Comparison of ENCODE assay signal across 15 mouse cellular contexts in genomic region chr14:66473251-66473550, GRCm38 (mm10).
A peak's percentile ranks its signal among the peaks of the same experiment; 100 is the strongest.
DNase-seq lines count a peak whose midpoint lies in the region; ATAC-seq and TF ChIP-seq lines count a peak whose summit lies in the region.
"Had no signal": no experiment of that assay in that cellular context is flagged by ENCODE, and none has a peak within 500 bp of the region (broad histone marks: within the 10 kb centered on the region; RNA-seq: fewer than 3 reads in every experiment).

No protein-coding gene starts in this region.

- 9% methylated on average over 1 of the region's 1 CpGs for WGBS in embryonic facial prominence, embryonic 13.5 days
- WGBS in hindbrain, embryonic 16.5 days, result 24% methylated on average over 1 of the region's 1 CpGs
- WGBS in olfactory bulb, adult 2 months, result 17% methylated on average over 1 of the region's 1 CpGs
- WGBS in cerebellum, adult 2 months, result 8% methylated on average over 1 of the region's 1 CpGs

- H3K4me2 ChIP-seq in embryonic facial prominence, embryonic 13.5 days, result no peak overlapping the region
- H3K4me2 ChIP-seq in hindbrain, embryonic 16.5 days (ENCODE audit: low read length), result no peak overlapping the region
- H3K4me2 ChIP-seq: forebrain, embryonic 15.5 days had no signal

- no peak overlapping the region for H3K4me3 ChIP-seq in left cerebral cortex, adult 2 months
- H3K4me3 ChIP-seq in embryonic facial prominence, embryonic 13.5 days, result no peak overlapping the region
- H3K4me3 ChIP-seq in hindbrain, embryonic 16.5 days (ENCODE audit: low read length), result no peak overlapping the region
- no peak overlapping the region for H3K4me3 ChIP-seq in olfactory bulb, adult 2 months (ENCODE audit: insufficient read depth, low read depth, low read length)
- H3K4me3 ChIP-seq in cerebellum, adult 2 months (replicated peaks; ENCODE audit: insufficient read depth, low read depth, low read length), result no peak overlapping the region
- H3K4me3 ChIP-seq: forebrain, embryonic 15.5 days; heart, embryonic 10.5 days had no signal

- intact Hi-C loops in left cerebral cortex, adult 2 months (cut with DNase I), result no loop called here
- intact Hi-C loops in gastrocnemius, postnatal 36 days (cut with DNase I), result no loop called here

- no peak for DNase-seq in left cerebral cortex, adult 2 months (ENCODE audit: extremely low spot score in 1 of 2, low spot score in 2 of 2)
- DNase-seq in left cerebral cortex, adult 18-20 months (ENCODE audit: low spot score in 2 of 2), result no peak
- DNase-seq in gastrocnemius, postnatal 36 days, result no peak
- no peak for DNase-seq in layer of hippocampus, adult 8-10 months (ENCODE audit: low spot score in 2 of 2)
- DNase-seq in cerebellum, adult 2 months, result no peak
- DNase-seq: cerebellum, adult 11-12 months; kidney, adult 8-10 months; lung, postnatal 10 days had no signal

- H3K9me3 ChIP-seq in embryonic facial prominence, embryonic 13.5 days, result no peaks in the 10 kb centered on the region
- no peaks in the 10 kb centered on the region for H3K9me3 ChIP-seq in hindbrain, embryonic 16.5 days (ENCODE audit: control insufficient read depth, low read length)
- H3K9me3 ChIP-seq: forebrain, embryonic 15.5 days; G1E; heart, embryonic 10.5 days had no signal

- TF ChIP-seq CTCF in left cerebral cortex, adult 2 months (IDR thresholded peaks at IDR 0.05), result no peak
- TF ChIP-seq CTCF in olfactory bulb, adult 2 months (IDR thresholded peaks at IDR 0.05; ENCODE audit: insufficient read depth, low read depth, low read length), result no peak
- no peak for TF ChIP-seq CTCF in cerebellum, adult 2 months (IDR thresholded peaks at IDR 0.05; ENCODE audit: borderline replicate concordance, insufficient read depth, low read depth, low read length)

- H3K9ac ChIP-seq in embryonic facial prominence, embryonic 13.5 days, result no peak overlapping the region
- H3K9ac ChIP-seq in hindbrain, embryonic 16.5 days (ENCODE audit: low read depth, low read length), result no peak overlapping the region
- H3K9ac ChIP-seq: forebrain, embryonic 15.5 days; liver, embryonic 14.5 days had no signal

- ATAC-seq in embryonic facial prominence, embryonic 13.5 days (ENCODE audit: insufficient number of reproducible peaks, insufficient read depth, low FRiP score, low TSS enrichment, low read depth), result no peak
- ATAC-seq in hindbrain, embryonic 16.5 days, result no peak
- ATAC-seq: forebrain, embryonic 15.5 days had no signal

- no peaks in the 10 kb centered on the region for H3K27me3 ChIP-seq in embryonic facial prominence, embryonic 13.5 days
- no peaks in the 10 kb centered on the region for H3K27me3 ChIP-seq in hindbrain, embryonic 16.5 days (replicated peaks; ENCODE audit: control insufficient read depth, insufficient read depth, low read length)
- H3K27me3 ChIP-seq in cerebellum, adult 2 months (ENCODE audit: control insufficient read depth, insufficient read depth, low read length), result no peaks in the 10 kb centered on the region
- H3K27me3 ChIP-seq: forebrain, embryonic 15.5 days had no signal

- peaks cover 14% of the 10 kb centered on the region for H3K4me1 ChIP-seq in embryonic facial prominence, embryonic 13.5 days
- peaks cover 5% of the 10 kb centered on the region; the same call in 1 of the 2 replicates for H3K4me1 ChIP-seq in hindbrain, embryonic 16.5 days (ENCODE audit: control insufficient read depth, insufficient read depth, low read depth, low read length)
- H3K4me1 ChIP-seq in olfactory bulb, adult 2 months (ENCODE audit: control insufficient read depth, insufficient read depth, low read length), result peaks cover 5% of the 10 kb centered on the region; the same call in 1 of the 2 replicates
- H3K4me1 ChIP-seq in cerebellum, adult 2 months (ENCODE audit: control insufficient read depth, insufficient read depth, low read length), result no peaks in the 10 kb centered on the region

- H3K27ac ChIP-seq in left cerebral cortex, adult 2 months, result peak overlapping the region; percentile 44; the same call in 1 of the 2 replicates
- H3K27ac ChIP-seq in embryonic facial prominence, embryonic 13.5 days, result peak overlapping the region; percentile 30
- peak overlapping the region; percentile 39; the same call in 1 of the 2 replicates for H3K27ac ChIP-seq in hindbrain, embryonic 16.5 days (ENCODE audit: low read depth, low read length)
- H3K27ac ChIP-seq in olfactory bulb, adult 2 months (ENCODE audit: insufficient read depth, low read depth, low read length), result peak overlapping the region; percentile 20
- H3K27ac ChIP-seq in cerebellum, adult 2 months (ENCODE audit: insufficient read depth, low read length), result no peak overlapping the region
- H3K27ac ChIP-seq: forebrain, embryonic 15.5 days; heart, embryonic 10.5 days; liver, embryonic 14.5 days had no signal

- H3K36me3 ChIP-seq in embryonic facial prominence, embryonic 13.5 days, result no peaks in the 10 kb centered on the region
- no peaks in the 10 kb centered on the region for H3K36me3 ChIP-seq in hindbrain, embryonic 16.5 days (ENCODE audit: control insufficient read depth, insufficient read depth, low read length)
- H3K36me3 ChIP-seq: forebrain, embryonic 15.5 days; G1E; heart, embryonic 10.5 days had no signal

- TF ChIP-seq POLR2A in olfactory bulb, adult 2 months (IDR thresholded peaks at IDR 0.05; ENCODE audit: insufficient read depth, low read depth, low read length), result no peak
- no peak for TF ChIP-seq POLR2A in cerebellum, adult 2 months (IDR thresholded peaks at IDR 0.05; ENCODE audit: borderline replicate concordance, insufficient read depth, low read length)
